Mouse (Mus musculus): Measurements from ENCODE around the gene Wnt7b. TPM values are rescaled to one million over a fixed set of nuclear protein-coding genes. Genes with fewer than 3 reads are reported as not detected.

The Wnt7b gene
- total RNA-seq, 2 experiments from 2014 or later, result 0.07 to 0.16 TPM

GRCm38 (mm10) chr15:85507370-85508014 is 74.8 kb downstream of the Wnt7b start:
- DNase-seq, result no peak

- DNase-seq, result no peak
Observed at GRCm38 (mm10) chr15:85506680-85507079, 75.6 kb downstream of the Wnt7b start.

- DNase-seq, result peak; percentile 83
Observed at GRCm38 (mm10) chr15:85505118-85505925, 77.0 kb downstream of the Wnt7b start.

GRCm38 (mm10) chr15:85503127-85503526 is 79.1 kb downstream of the Wnt7b start, which contains the start of gene 7530416G11Rik:
7530416G11Rik (minus strand) TSS chr15:85503227.
- DNase-seq, result no peak

- DNase-seq, result no peak
Observed at GRCm38 (mm10) chr15:85500267-85500666, 82.0 kb downstream of the Wnt7b start.

GRCm38 (mm10) chr15:85497981-85498475 is 84.2 kb downstream of the Wnt7b start:
- no peak for DNase-seq

- no peak for DNase-seq
Observed at GRCm38 (mm10) chr15:85497548-85497947, 84.7 kb downstream of the Wnt7b start.

GRCm38 (mm10) chr15:85494163-85494621 is 88.1 kb downstream of the Wnt7b start:
- no peak for DNase-seq

- no peak for DNase-seq
Observed at GRCm38 (mm10) chr15:85489751-85490150, 92.5 kb downstream of the Wnt7b start.

GRCm38 (mm10) chr15:85488900-85489299 is 93.4 kb downstream of the Wnt7b start:
- DNase-seq, result no peak

Other genes starting within 250 kb of the Wnt7b start
- gene Atxn10, start 246.2 kb downstream of the Wnt7b start, total RNA-seq (2021), result 10 to 100 TPM; 69.7 to 78.9 TPM
- gene 7530416G11Rik, start 79.2 kb downstream of the Wnt7b start, total RNA-seq (2021), result not detected
- gene Ppara, start 152.5 kb upstream of the Wnt7b start, total RNA-seq (2021), result 1 to 10 TPM; 5.0 to 6.5 TPM
- gene Cdpf1, start 229.2 kb upstream of the Wnt7b start, total RNA-seq (2021), result 10 to 100 TPM; 27.5 to 30.7 TPM
- under 1 TPM; 0.20 to 0.31 TPM for gene Pkdrej, start 239.3 kb upstream of the Wnt7b start, total RNA-seq (2021)
- gene Ttc38, start 249.8 kb upstream of the Wnt7b start, total RNA-seq (2021), result 1 to 10 TPM; 4.2 to 6.8 TPM